Mouse (Mus musculus) kidney, adult 8-10 months (tissue): ENCODE results near the gene Phpt1.

Experiments used
- DNase-seq, 2 experiments: peaks; one replicate each; pipeline ENCODE4 v3.0.0; 2022

The Phpt1 gene

GRCm38 (mm10) chr2:25574579-25575431 is at the start of gene Phpt1, which contains the start of gene Mamdc4:
Gene Phpt1 (minus strand): TSS chr2:25575224.
Gene Mamdc4 (minus strand): TSS chr2:25574845.
- peak; percentile 98 for DNase-seq

DNA sequence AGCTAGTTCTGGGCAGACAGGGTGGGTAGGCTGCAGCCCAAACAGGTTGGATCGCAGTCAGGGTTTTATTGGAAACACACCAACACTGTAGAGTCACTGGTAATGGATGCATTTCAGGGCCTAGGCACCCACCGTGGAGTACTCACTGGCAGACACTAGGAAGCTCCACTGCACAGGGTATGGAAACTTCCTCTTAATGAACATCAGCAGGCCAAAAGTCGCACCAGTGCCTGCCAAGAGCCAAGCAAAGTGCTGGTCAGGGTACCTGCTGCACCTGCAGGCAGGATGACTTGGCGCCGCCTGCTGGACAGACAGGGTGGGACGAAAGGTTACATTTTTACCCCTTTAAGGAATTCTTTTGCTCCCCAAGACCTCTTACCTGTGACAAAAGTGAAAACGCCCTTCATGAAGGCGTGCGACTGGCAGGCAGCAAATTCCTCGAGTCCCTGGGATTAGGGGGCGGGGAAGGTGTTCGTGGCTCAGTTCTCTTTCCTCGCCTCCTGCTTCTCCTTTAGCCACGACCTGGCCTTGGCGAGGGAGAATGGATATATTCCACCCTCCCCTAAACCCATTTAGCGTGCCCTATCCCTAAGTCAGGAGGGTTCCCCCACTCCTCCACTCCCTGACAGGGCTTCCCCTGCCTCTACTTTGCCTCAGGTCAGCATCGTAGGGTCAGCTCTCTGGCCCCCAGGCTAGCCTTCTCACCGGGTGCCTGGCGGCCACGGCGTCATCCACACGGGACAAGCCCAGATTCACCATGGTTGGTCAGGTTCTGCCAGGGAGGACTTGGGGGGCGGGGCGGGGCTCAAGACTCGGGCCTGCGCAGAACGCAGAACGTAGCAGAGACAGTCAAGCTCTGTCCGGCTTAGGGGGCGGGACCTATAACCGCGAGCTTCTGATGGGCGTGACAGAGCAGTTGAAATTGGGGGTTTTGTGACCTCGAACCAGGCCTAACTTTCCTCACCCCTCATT is 46.5 kb upstream of the Phpt1 start, which contains the start of gene Tmem141:
Tmem141 (minus strand) TSS at position 777 of the 972 bp plus-strand sequence.
- peak; percentile 91 to 95 for DNase-seq

DNA sequence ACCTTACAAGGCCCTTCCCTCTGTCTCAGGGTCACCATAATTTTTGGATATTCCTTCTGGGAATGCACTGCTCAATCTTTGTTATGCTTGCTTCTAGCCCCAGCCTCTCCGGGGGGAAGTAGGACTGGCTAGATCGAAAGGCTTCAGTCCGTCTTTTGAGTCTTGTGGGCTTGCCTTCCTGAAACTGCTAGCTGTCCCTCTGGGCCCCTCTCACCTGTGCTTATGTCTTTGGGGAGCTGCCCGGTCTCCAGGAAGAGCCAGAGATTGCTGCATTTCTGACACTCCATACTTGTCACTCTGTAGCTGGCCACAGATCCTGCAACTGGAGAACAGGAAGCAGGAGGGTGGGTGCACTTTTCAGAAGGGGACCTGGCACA is 45.8 kb upstream of the Phpt1 start:
- no peak for DNase-seq

GRCm38 (mm10) chr2:25620386-25620785 is 45.4 kb upstream of the Phpt1 start:
- no peak for DNase-seq

DNA sequence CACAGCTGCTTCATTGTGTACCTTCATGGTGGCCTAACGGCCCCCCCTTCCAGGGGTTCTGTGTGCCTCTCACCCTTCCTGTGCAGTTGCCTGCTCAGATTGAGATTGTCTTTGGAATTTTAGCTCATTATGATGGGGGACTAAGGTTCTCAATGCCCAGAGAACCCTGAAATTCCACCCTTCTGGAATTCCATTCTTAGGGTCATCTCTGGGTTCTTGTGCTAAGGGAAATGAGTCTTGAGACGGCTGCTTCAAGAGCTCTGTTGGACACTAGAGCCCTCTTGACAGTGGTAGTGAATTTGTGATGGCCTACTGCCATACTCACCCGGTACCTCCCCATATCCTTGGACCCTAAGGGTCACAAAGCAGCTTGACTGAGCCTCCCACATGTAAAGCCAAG is 42.6 kb upstream of the Phpt1 start, which contains the start of gene Ccdc183:
Ccdc183 (minus strand) TSS at position 101 of the 400 bp plus-strand sequence.
- no peak for DNase-seq

DNA sequence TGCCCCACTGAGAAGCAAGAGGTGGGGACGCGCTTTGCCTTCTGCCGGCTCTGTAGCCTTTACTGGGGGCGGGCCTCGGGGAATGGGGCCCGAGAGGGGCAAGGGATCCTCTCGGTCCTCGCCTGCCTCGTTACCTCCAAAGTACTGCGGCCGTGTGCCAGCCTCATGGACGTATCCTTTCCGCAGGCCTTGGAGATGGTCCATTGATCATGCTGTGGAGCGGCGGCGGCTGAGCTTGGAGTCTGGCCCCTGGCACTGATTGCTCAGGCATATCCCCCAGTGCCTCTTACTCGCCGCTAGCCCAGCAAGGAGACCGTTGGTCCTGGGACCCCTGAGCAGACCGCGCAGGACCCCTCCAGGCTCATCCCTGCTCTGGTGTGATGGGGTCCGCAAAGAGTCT is 41.4 kb upstream of the Phpt1 start:
- DNase-seq, result no peak

GRCm38 (mm10) chr2:25608671-25609070 is 33.6 kb upstream of the Phpt1 start:
- DNase-seq, result no peak

DNA sequence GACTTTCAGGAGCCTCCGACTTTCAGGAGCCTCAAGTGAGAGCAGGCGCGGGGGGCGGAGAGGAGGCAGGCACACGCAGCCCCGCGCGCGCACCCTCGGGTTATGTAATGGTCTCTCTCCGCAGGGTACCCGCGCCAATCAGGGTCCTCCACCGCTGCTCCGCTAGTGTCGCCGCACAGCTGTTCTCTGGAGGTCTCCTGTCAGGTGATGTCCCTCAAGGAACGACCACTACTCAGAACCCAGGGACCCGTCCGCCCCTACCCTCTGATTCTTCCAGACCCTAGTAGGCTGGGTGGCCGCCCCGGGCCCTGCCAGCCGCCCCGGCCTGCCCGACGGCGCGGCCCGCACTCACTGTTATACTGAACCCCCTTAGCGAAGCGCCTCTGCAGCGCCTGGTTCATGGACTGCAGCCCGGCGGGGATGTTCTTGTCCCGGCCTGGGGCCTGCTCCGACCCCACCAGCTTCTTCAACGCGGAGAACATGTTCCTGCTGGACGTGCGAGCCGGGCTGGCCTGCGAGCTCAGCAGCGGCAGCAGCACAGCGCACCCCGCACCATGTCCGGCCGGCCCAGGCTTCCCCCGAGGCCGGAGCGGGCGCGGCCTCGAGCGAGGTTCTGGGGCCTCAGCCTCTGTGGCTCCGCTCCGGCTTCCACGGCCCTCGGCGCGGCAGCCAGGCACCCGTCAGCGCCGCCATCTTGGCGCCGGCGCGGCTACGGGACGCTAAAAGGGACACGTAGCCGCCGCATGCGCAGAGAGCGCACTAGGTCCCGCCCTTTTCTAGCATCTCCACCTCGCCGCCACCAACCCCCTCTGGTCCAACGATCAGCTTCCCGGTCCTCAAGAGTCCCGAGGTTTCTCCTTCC is 33.0 kb upstream of the Phpt1 start, which contains the start of gene Rabl6:
Rabl6 (minus strand) TSS at position 761 of the 862 bp plus-strand sequence.
- peak; percentile 86 to 90 for DNase-seq

GRCm38 (mm10) chr2:25602526-25602925 is 27.5 kb upstream of the Phpt1 start:
- DNase-seq, result no peak

- no peak for DNase-seq
These were observed 25.0 kb upstream of the Phpt1 start for GRCm38 (mm10) chr2:25600037-25600436.

GRCm38 (mm10) chr2:25598749-25599148 is 23.7 kb upstream of the Phpt1 start:
- no peak for DNase-seq

GRCm38 (mm10) chr2:25596765-25597510 is 21.9 kb upstream of the Phpt1 start:
- DNase-seq, result no peak

DNA sequence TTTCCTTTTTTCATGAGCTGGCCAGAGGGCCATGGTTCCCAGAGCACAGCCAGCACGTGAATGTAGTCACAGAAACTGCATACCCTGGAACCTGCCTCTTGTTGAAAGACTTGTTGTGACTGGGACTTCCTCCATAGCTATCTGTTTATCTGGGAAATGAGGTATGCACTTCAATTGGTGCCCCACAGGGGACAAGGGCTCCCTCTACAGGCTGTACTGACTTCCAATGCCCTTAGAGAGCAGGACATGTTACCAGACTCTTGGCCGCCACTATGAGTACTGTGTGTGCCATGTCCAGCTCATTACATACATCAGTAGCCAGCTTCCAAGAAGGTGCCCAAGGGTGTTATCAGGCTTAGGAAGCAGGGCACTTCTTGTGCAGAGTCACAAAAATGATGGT is 16.8 kb upstream of the Phpt1 start:
- DNase-seq, result peak in 1 of 2 experiments; percentile 60

- no peak for DNase-seq
These were observed 13.3 kb upstream of the Phpt1 start for GRCm38 (mm10) chr2:25588227-25588907.

GRCm38 (mm10) chr2:25587290-25587689 is 12.3 kb upstream of the Phpt1 start:
- no peak for DNase-seq

GRCm38 (mm10) chr2:25585601-25586000 is 10.6 kb upstream of the Phpt1 start:
- DNase-seq, result no peak

- no peak for DNase-seq
These were observed 9.8 kb upstream of the Phpt1 start for GRCm38 (mm10) chr2:25584856-25585255.

DNA sequence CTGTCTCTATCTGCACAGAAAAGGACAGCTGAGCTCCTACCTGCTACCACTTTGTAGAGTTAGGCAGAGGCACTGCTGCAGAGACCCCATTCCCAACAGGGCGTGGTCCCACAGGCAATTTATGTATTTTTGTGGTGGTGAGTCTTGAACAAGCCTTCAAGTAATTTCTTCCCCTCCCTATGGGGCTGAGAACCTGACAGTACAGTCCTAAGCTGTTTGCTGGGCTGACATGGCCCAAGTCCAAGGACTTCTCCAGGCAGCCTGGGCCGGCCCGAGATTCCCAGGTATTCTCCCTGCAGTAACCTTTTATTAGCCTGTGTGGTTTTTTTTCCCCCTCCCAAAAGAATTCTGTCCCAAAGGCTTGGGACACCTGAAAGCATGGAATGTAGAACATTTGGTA is 9.1 kb upstream of the Phpt1 start:
- DNase-seq, result no peak

DNA sequence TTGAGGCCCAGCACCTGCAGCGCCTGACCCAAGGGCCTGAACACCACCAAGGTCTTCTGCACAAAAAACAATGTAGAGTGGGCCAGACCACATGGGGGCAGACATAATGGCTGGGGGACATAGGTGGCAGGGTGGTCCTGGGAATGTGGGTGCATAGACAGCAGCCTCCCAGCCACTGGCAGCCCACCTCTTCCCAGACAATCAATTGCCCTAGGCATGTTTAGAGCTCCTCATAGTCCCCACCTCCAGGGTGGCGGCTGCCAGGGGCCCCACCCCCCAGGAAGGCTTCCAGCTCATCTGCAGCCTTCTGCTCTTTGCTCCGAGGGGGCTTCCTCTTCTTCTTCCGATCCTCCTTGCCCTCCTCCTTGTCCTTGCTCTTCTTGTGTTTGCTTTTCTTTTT is 8.5 kb upstream of the Phpt1 start:
- DNase-seq, result no peak

- no peak for DNase-seq
These were observed 8.1 kb upstream of the Phpt1 start for GRCm38 (mm10) chr2:25583120-25583481.
